Mouse (Mus musculus): Measurements from ENCODE around the gene Mavs.

Gene Mavs

GRCm38 (mm10) chr2:131233307-131234126 is at the start of gene Mavs:
Mavs (plus strand) TSS chr2:131234063.
- peak; percentile 91 for DNase-seq

DNA sequence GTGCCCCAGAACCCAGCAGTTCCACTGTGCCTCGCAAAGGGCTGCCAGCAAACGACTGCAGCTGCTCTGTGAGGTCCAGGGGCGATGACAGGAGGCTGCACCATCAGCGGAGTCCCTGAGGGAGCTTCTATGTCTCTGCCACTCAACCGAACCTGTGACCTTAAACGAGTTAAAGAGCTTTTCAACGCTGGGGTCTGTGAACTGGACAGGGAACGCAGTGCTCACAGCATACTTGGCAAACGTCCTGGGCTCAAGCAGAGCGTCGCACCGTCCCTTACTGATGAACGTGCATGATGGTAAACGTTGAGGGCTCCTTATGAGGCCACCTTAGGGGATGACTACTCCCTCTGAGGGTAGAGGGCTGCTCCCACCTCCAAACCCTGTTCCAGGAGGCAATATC is 47.5 kb upstream of the Mavs start:
- no peak for DNase-seq

- peak; percentile 78 for DNase-seq
These were observed 46.9 kb upstream of the Mavs start, which contains the start of the genes Cdc25b and Spef1 for GRCm38 (mm10) chr2:131186771-131187601. Cdc25b (plus strand) TSS chr2:131186949. Spef1 (minus strand) TSS chr2:131187282.

DNA sequence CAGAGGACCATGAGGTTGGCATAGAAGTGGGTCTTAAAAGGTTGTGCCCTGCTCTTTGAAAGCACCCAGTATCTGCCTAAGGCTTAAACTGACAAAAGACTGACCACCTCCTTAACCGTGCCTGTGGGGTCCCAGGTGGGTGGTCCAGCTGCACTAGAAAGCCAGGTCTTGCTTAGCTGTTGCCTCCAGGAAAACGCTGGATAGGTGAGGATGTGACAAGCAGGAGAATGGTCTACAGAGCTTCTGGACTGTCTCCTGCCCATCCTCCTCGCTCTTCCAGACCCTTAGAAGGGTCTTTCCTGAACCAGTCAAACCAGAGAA is 46.3 kb upstream of the Mavs start:
- no peak for DNase-seq

DNA sequence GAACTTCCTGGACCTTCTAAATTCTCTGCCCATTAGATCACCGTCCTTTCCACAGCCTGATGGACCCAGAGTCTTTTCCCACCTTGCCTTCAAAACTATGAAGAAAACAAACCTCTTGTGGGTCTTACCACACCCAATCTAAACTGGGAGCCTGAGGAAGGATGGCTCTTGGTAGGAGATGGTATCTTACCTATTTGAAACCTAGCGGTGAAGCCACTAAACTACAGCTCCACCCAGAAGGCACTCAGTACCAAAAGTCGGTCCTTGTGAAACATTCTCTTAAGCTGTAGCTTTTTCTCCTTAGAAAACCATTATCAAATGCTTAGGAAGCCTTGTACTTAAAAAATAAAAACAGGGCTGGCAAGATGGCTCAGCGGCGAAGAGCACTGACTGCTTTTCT is 45.6 kb upstream of the Mavs start:
- no peak for DNase-seq

DNA sequence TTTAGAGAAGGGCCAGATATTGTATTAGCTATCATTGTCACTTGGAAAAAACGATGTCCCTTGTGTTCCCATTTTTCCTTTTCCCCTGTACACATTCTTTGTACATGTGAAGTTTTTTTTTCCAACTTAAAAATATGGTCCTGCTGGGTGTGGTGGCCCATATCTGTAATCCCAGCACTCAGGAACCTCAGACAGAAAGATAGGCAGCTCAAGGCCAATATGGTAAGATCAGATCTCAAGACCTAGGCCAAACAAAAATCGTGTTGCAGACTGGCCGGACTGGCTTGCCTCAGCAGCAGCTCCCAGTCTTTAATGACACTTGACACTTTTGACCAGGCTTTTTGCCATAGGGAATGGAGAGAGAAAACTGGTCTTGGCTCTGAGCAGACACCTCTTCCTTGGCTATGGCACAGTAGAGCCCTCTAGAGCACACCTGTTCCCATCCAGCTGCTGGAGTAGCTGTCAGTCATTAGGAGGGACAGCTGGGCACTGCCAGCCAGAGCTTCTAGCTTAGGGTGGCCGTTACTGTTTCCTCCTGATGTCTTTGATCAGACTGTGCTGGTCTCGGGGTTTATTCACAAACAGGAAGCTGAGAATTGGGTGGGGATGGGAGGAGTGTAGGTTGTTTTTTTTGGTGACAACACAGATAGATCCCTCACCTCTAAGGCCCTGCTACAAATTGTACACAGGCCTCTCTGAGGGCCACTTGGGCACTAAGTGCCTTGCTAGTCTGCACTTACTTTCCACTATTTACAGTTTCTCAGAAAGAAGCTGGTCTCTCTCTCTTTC is 44.1 kb upstream of the Mavs start:
- no peak for DNase-seq

DNA sequence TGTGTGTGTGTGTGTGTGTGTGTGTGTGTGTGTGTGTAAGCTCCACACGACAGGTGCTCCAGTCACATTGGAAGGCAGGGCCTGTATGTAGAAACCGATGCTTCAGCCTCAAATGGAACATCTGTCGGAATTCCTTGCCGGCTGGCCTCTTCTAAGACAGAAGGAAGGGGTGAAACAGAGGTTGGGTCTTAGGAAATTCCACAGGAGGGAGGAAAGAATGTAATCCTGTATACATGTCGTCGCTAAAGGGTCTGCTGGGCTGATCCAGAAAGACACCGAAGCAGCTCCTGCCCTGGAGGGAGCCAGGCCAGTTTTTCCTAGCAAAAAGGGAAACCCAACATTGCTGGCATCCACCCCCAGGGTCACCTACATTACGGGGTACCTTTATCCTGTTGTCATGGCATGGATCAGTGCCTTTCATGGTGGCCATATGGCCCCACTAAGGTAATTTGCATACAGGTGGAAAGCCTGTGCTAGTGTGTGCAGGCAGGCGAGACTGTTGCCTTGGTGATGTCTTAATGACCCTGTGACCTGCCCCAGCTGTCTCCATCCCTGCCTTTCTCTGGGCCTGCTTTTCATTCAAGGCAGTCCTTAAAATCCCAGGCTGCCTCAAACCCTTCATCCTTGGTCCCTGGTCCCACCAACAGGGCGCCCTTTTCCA is 43.4 kb upstream of the Mavs start:
- no peak for DNase-seq

DNA sequence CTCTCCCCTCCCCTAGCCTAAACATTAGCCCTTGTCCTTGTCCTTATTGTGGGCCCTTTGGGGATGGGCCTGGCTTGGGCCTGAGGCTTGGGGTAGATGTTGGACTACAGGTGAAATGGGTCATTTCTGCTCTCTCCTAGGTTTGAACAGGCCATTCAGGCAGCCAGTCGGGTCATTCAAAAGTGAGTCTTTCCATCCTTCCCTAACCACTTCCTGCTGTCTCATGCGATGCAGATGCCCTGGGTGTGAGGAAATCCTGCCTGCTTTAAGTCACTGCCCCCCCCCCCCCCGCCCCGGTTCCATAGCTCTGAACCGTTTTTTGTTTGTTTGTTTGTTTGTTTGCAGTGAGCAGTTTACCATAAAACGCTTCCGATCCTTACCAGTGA is 42.9 kb upstream of the Mavs start:
- no peak for DNase-seq

- DNase-seq, result no peak
These were observed 37.1 kb upstream of the Mavs start for GRCm38 (mm10) chr2:131196606-131197316.

GRCm38 (mm10) chr2:131200710-131201109 is 33.2 kb upstream of the Mavs start:
- no peak for DNase-seq

GRCm38 (mm10) chr2:131201262-131201661 is 32.6 kb upstream of the Mavs start:
- no peak for DNase-seq

GRCm38 (mm10) chr2:131203816-131204409 is 29.9 kb upstream of the Mavs start:
- no peak for DNase-seq

GRCm38 (mm10) chr2:131204410-131204981 is 29.4 kb upstream of the Mavs start:
- DNase-seq, result no peak

DNA sequence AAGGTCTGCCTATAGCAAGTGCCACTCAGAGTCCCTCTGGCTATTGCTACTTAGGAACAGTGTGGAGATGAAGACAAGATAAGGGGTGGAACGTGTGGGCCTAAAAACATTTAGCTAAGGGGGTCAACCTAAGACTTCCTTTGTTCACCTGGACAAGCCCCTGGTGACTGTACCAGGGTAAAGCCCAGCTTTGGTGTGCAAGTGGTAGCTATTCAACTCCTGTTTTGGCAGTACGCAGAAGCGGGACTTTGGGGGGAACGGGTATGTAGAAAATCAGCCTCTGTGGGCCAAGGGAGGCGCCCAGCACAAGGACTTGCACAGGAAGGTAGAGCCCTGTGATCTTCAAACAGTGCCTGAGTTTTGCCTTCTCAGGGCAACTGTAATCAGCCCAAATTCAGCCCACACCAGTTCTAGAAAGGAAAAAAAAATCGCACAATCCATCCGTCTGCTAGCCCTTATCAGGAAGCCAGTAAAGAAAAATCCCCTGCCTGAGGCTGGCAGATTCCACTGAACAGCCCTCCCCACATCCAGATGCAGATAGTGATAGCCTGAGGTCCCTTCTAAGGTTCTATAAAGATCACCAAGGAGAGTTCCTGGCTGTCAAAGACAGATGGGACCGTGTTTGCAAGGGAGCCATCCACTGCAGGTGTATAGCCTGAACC is 28.2 kb upstream of the Mavs start:
- DNase-seq, result no peak

GRCm38 (mm10) chr2:131206778-131207177 is 27.1 kb upstream of the Mavs start, which contains the start of gene Ap5s1:
Ap5s1 (plus strand) TSS chr2:131207078.
- no peak for DNase-seq

- no peak for DNase-seq
These were observed 25.5 kb upstream of the Mavs start for GRCm38 (mm10) chr2:131208356-131208755.

- DNase-seq, result peak; percentile 32
These were observed 24.6 kb upstream of the Mavs start for GRCm38 (mm10) chr2:131209125-131209795.

DNA sequence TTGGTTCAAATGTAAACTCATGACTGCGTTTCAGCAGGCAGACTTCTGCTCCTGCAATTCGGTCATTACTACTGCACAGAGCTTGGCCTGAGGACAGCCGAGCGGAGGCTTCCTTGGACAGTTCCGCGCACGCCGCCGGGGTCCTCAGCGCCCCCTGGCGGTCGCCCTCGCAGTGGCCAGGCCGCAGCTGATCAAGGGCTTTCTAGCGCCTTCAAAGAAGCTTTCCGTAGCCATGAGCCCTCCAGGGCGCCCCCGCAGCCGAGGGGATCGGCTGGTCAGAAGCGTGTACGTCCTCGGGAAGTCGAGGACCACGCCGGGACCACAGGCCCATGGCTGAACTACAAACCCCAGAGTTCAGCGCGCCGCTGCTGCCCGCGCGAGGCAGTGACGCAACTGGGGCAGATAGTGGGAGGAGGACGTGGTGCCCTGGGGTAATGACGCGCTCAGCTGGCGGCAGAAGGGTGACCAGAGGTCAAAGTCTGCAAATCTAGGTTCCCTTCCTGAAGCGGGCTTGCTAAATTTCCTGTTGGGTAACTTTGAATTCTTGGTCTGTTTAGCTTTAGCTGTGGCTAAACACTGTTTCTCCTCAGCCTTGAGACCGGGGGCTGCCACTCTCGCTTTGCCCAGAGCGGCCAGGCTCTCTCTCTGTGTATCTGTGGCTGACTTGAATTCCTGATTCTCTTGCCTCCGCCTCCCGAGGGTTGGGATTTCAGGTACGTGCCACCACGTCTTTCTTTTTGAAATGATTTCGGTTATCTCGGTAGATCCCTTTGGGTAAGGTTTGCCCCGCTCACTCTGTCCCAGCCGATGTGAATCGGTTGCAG is 23.7 kb upstream of the Mavs start:
- peak; percentile 96 for DNase-seq

DNA sequence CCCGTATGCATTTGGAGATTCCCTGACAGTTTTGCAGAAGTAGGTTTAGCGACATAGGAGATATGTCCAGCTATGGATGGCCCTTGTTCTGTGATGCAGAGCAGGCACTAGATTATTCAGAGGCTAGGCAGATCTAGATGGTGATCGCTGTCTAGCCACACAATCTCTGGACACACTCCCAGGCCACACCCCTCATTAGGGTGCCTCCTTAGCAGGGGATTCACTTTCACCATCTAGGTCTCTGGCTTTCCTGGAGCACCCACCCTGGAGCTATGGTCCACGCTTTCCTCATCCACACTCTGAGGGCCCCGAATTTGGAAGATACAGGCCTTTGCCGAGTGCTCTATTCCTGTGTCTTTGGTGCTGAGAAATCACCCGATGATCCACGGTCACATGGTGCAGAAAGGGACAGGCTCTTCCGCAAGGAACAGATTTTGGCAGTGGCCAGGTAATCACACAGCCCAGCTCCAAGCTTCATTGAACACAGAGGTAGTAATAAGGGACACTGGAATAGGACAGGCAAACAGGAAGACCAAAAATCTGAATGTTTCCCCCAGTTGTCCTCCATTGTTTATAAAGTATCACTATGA is 22.7 kb upstream of the Mavs start:
- peak; percentile 48 for DNase-seq
